Mouse (Mus musculus) liver, postnatal 0 days (tissue): ENCODE data around the gene Dnlz.

ENCODE experiments used
- CTCF ChIP-seq: sonication (generic); IDR thresholded peaks from 2 replicates; pipeline ENCODE4 v1.5.1; 2016; ENCODE audit warnings: antibody characterized with exemption, low read depth
- EP300 ChIP-seq: IDR thresholded peaks from 2 replicates; pipeline ENCODE4 v1.6.1; 2016; ENCODE audit warnings: antibody characterized with exemption, low read depth, mild to moderate bottlenecking

DNA sequence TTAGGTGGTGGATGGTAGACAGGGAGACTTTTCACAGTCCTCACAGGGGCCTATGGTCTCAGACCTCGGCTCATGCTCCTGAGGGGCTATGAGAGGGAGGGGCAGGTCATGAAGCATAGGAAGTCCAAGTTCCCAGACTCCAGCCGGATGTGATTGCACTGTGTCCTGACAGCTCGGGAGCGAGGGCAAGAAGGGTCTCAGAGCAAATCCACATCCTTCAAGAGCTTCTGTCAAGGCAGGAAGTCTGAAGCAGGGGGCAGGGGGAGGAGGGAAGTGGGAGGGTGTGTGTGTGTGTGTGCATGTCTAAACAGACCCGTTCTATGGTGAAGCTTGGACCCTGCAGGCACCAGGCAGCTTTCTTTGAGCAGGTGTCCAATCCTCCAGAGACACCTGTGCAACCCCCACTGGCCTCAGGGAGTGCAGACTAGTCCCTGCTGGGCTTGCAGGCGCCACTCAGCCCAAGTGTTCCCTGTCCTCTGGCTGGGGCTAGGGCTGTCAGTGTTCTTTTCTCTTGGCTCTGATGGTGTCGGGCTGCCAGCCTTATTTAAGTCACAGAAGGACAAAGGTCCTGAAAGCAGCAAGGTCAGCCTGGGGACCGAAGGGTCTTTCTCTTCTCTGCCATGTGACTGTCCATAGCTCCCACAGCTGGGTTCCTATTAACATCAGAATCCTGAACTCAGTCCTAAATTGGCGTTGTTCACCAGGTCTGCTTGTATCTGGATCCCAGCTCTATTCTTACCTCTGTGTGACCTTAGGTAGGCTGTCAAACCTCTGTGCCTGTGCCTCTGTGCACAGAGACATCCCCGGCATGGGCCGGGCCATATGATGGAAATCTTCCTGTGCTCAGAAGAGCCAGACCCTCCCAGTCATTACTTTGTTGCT, 9.1 kb downstream of the Dnlz start:
- no peak for TF ChIP-seq EP300
- TF ChIP-seq CTCF = no peak
